19 mouse cellular contexts compared by ENCODE assay signal in the genomic region with DNA sequence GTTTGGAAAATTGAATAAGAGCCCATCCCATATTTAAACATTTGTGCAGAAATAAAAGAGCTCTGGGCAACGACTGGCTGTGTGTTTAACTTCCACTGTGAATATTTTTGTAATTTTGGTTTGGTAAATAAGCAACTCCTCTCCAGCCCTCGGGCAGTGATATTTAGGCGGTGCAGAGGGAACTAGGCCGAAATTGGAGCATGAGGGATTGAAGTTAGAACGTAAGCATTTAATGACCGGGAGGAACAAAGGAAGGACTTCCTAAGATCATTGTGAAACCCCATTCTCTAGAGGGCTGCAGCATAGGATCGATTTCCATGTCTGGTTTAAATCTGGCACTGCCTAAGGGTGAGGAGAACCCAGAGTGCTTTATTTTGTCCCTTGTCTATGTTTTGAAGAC. TPM values are rescaled to one million over a fixed set of nuclear protein-coding genes. Genes with fewer than 3 reads are reported as not detected.
DNase-seq lines count a peak whose midpoint lies in the region; ATAC-seq lines count a peak whose summit lies in the region.
"Had no signal": no experiment of that assay in that cellular context is flagged by ENCODE, and none has a peak within 500 bp of the region (broad histone marks: within the 10 kb centered on the region; RNA-seq: fewer than 3 reads in every experiment).

No protein-coding gene starts in this region.

- H3K4me3 ChIP-seq in lung, embryonic 16.5 days (ENCODE audit: low read length): no peak overlapping the region
- H3K4me3 ChIP-seq in embryonic facial prominence, embryonic 15.5 days (replicated peaks): peak overlapping the region; percentile 11; the same call in 1 of the 2 replicates
- H3K4me3 ChIP-seq: forebrain, embryonic 15.5 days; hindbrain, embryonic 12.5 days; liver, embryonic 13.5 days; neural tube, embryonic 12.5 days had no signal

- peak; percentile 79 for DNase-seq in heart, adult 11 months
- DNase-seq in heart, adult 18-20 months: no peak
- no peak for DNase-seq in lung, postnatal 4 days
- no peak for DNase-seq in right cerebral cortex, postnatal 4 days
- DNase-seq in frontal cortex, postnatal 36 days (ENCODE audit: low spot score in 2 of 2): no peak
- no peak for DNase-seq in ovary, postnatal 14 days (ENCODE audit: low spot score)
- DNase-seq: cerebellum, adult 8-10 months; gastrocnemius, postnatal 14 days; liver, embryonic 13.5 days; midbrain, embryonic 14.5 days; retina, postnatal 1 day; thymus, adult 2 months had no signal

- peak overlapping the region; percentile 8; the same call in 1 of the 2 replicates for H3K4me2 ChIP-seq in lung, embryonic 16.5 days (ENCODE audit: low read depth, low read length)
- H3K4me2 ChIP-seq in embryonic facial prominence, embryonic 15.5 days (replicated peaks): peak overlapping the region; percentile 36
- H3K4me2 ChIP-seq: forebrain, embryonic 15.5 days; hindbrain, embryonic 12.5 days; liver, embryonic 13.5 days; neural tube, embryonic 12.5 days had no signal

- H3K27ac ChIP-seq in lung, embryonic 16.5 days (ENCODE audit: low read length): peak overlapping the region; percentile 82
- peak overlapping the region; percentile 87 for H3K27ac ChIP-seq in embryonic facial prominence, embryonic 15.5 days (replicated peaks)
- H3K27ac ChIP-seq: forebrain, embryonic 15.5 days; hindbrain, embryonic 12.5 days; kidney, postnatal 0 days; liver, embryonic 13.5 days; neural tube, embryonic 12.5 days had no signal

- H3K4me1 ChIP-seq in lung, embryonic 16.5 days (replicated peaks; ENCODE audit: control insufficient read depth, insufficient read depth, low read length): peaks cover 3% of the 10 kb centered on the region; the same call in 1 of the 2 replicates
- peaks cover 23% of the 10 kb centered on the region for H3K4me1 ChIP-seq in embryonic facial prominence, embryonic 15.5 days
- H3K4me1 ChIP-seq: forebrain, embryonic 15.5 days; hindbrain, embryonic 12.5 days; liver, embryonic 13.5 days; neural tube, embryonic 12.5 days had no signal

- 62% methylated on average over 7 of the region's 7 CpGs for WGBS in lung, embryonic 16.5 days
- WGBS in embryonic facial prominence, embryonic 15.5 days: 17% methylated on average over 7 of the region's 7 CpGs

- no peaks in the 10 kb centered on the region for H3K36me3 ChIP-seq in lung, embryonic 16.5 days (ENCODE audit: control insufficient read depth, insufficient read depth, low read length)
- no peaks in the 10 kb centered on the region for H3K36me3 ChIP-seq in embryonic facial prominence, embryonic 15.5 days
- H3K36me3 ChIP-seq: forebrain, embryonic 15.5 days; hindbrain, embryonic 12.5 days; liver, embryonic 13.5 days; neural tube, embryonic 12.5 days had no signal

- ATAC-seq in lung, embryonic 16.5 days (ENCODE audit: low read depth): peak; percentile 1; the same call in 1 of the 2 replicates
- ATAC-seq in embryonic facial prominence, embryonic 15.5 days (ENCODE audit: insufficient number of reproducible peaks, low FRiP score, low TSS enrichment, low read depth): 0 out of 2 replicates have a peak, but pooled peaks have one; percentile 16
- ATAC-seq: CD4-positive, CD25-positive, alpha-beta regulatory T cell, adult 4 months; forebrain, embryonic 15.5 days had no signal

- no peaks in the 10 kb centered on the region for H3K27me3 ChIP-seq in lung, embryonic 16.5 days (ENCODE audit: control insufficient read depth, insufficient read depth, low read depth, low read length)
- H3K27me3 ChIP-seq in embryonic facial prominence, embryonic 15.5 days: no peaks in the 10 kb centered on the region
- H3K27me3 ChIP-seq: forebrain, embryonic 15.5 days; hindbrain, embryonic 12.5 days; liver, embryonic 13.5 days; neural tube, embryonic 12.5 days had no signal

- H3K9me3 ChIP-seq in lung, embryonic 16.5 days (ENCODE audit: control insufficient read depth, low read length): no peaks in the 10 kb centered on the region
- no peaks in the 10 kb centered on the region for H3K9me3 ChIP-seq in embryonic facial prominence, embryonic 15.5 days (replicated peaks)
- H3K9me3 ChIP-seq: forebrain, embryonic 15.5 days; hindbrain, embryonic 12.5 days; liver, embryonic 13.5 days; neural tube, embryonic 12.5 days had no signal

- no peak overlapping the region for H3K9ac ChIP-seq in lung, embryonic 16.5 days (ENCODE audit: low read length)
- no peak overlapping the region for H3K9ac ChIP-seq in embryonic facial prominence, embryonic 15.5 days
- H3K9ac ChIP-seq: forebrain, embryonic 15.5 days; hindbrain, embryonic 12.5 days; liver, embryonic 13.5 days; neural tube, embryonic 12.5 days had no signal

RNA-seq across cellular contexts. Expression of gene Ccn1, which starts 41.6 kb away (rescaled TPM):
- total RNA-seq in heart, adult 18-20 months (2021): 10 to 100 TPM; 77.5 to 83.7 TPM
- polyA plus RNA-seq in lung, embryonic 16.5 days (2015; fragmentation: Nextera tagmentation; extraction: Ambion mirVana): 60.1 and 78.3 TPM in 2 replicates
- polyA plus RNA-seq in embryonic facial prominence, embryonic 15.5 days (2015; fragmentation: Nextera tagmentation; extraction: Ambion mirVana): 62.7 and 66.0 TPM in 2 replicates
- polyA plus RNA-seq: CD4-positive, CD25-positive, alpha-beta regulatory T cell, adult 4 months had no signal
